Mouse (Mus musculus) thymus, adult 2 months (tissue): ENCODE measurements around the gene Sept9. TPM values are rescaled to one million over a fixed set of nuclear protein-coding genes. Genes with fewer than 3 reads are reported as not detected.

Experiments used
- DNase-seq: peaks from one replicate; pipeline ENCODE4 v3.0.0; 2021
- H3K27ac ChIP-seq: fragments of 200-500 bp; 2 replicates; pipeline ENCODE4 v1.5.1; 2012; ENCODE audit warnings: low read length, control low read depth; ENCODE audit not compliant: control insufficient read depth, insufficient read depth
- H3K27me3 ChIP-seq: fragments of 200-500 bp; 2 replicates; pipeline ENCODE4 v1.6.1; 2012; ENCODE audit warnings: mild to moderate bottlenecking, low read length, moderate library complexity, mixed read lengths; ENCODE audit not compliant: control insufficient read depth, insufficient read depth
- H3K36me3 ChIP-seq: fragments of 200-500 bp; 2 replicates; pipeline ENCODE4 v1.6.1; 2012; ENCODE audit warnings: mild to moderate bottlenecking, low read length, moderate library complexity; ENCODE audit not compliant: control insufficient read depth, insufficient read depth
- H3K4me1 ChIP-seq: fragments of 200-500 bp; replicated peaks from 2 replicates; pipeline ENCODE4 v1.6.1; 2012; ENCODE audit warnings: low read length; ENCODE audit not compliant: control insufficient read depth, insufficient read depth
- H3K4me3 ChIP-seq: fragments of 200-500 bp; 2 replicates; pipeline ENCODE4 v1.5.1; 2012; ENCODE audit warnings: mild to moderate bottlenecking, low read length, control low read depth, moderate library complexity; ENCODE audit not compliant: control insufficient read depth, insufficient read depth
- CTCF ChIP-seq: fragments of 200-500 bp; IDR thresholded peaks from 2 replicates; pipeline ENCODE4 v1.5.1; 2012; ENCODE audit warnings: mild to moderate bottlenecking, control low read depth, low read length, moderate library complexity, borderline replicate concordance; ENCODE audit not compliant: control insufficient read depth, poor library complexity, insufficient read depth; ENCODE audit errors: extremely low read depth
- POLR2A ChIP-seq: fragments of 200-500 bp; IDR thresholded peaks from 2 replicates; pipeline ENCODE4 v1.6.1; 2012; ENCODE audit warnings: mild to moderate bottlenecking, low read length, control low read depth, moderate library complexity; ENCODE audit not compliant: control insufficient read depth, poor library complexity, insufficient read depth; ENCODE audit errors: extremely low read depth
- WGBS: fragments of 180-500 bp; shearing (Covaris S2); methylation state at CpG from one replicate; pipeline ENCODE4 v1.1.7; 2018; 5-methylcytosine and 5-hydroxymethylcytosine counted together
- polyA plus RNA-seq: library from polyadenylated mRNA; depleted of rRNA; stranded (reverse); fragments of >200 nt; gene quantifications from 2 replicates; pipeline ENCODE4 v1.2.3, GENCODE M21; 2012; rRNA removed

Gene Sept9
- polyA plus RNA-seq = 113 and 139 TPM in 2 replicates

DNA sequence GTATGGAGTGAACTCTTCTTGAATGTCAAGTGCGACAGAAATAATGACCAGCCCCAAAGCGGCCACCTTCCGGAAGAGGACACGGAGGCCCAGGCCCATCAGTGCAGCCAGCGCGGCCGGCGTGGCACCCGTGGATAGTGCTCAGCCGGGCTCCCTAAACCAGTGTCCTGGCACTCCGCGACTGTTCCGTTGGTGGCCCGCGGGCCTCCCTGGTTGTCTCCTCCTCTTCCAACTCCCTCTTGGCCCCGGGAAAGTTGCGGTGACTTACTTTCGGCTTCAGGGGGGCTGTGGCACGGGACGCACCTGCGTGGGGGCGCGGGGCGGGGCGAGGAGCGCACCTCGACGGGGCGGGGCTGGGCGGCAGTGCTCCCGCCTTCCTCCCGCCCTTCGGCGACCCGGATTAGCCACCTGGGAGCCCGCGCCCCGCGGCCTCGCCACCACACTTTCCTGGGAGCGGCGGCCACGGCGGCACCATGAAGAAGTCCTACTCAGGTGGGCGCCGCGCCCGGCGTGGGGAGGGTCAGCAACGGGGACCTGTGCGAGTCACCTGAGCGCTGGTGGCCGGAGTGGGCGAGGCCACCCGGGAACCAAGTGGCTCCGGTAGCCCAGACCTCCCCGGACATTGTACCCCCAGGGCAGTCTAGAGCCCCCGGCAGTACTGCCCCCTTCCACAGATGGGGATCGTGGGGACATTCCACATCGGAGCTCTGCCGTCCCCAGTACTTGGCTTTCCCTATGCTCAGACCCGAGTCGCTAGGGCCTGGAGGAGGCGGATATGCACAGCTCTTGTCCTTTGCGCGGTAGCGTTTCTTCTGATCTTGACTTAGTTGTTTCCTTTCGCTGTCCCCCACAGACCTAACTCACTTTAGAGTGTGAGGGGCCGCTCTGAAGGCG is at the start of gene Sept9:
TSS of gene Sept9 (plus strand) at position 380 of the 894 bp plus-strand sequence.
- Histone ChIP-seq H3K27me3 (no peaks in the 10 kb centered on the region), H3K27ac (no peak within 1 kb of the TSS; the same call in 1 of the 2 replicates), H3K4me1 (peaks cover 18% of the 10 kb centered on the region), H3K36me3 (no peaks in the 10 kb centered on the region), H3K4me3 (peak within 1 kb of the TSS; percentile 80)
- peak; percentile 68 for DNase-seq
- WGBS = 8% methylated on average over 70 of the region's 70 CpGs
- TF ChIP-seq CTCF = no peak; the same call in 1 of the 2 replicates
- no peak for TF ChIP-seq POLR2A

GRCm38 (mm10) chr11:117150467-117150966 is 48.9 kb upstream of the Sept9 start:
- DNase-seq = no peak
- Histone ChIP-seq H3K36me3 (peaks cover 56% of the 10 kb centered on the region), H3K4me3 (no peak overlapping the region), H3K27ac (no peak overlapping the region), H3K4me1 (no peaks in the 10 kb centered on the region), H3K27me3 (no peaks in the 10 kb centered on the region)
- no peak for TF ChIP-seq POLR2A
- no peak for TF ChIP-seq CTCF
- WGBS = 85% methylated on average over 9 of the region's 9 CpGs

DNA sequence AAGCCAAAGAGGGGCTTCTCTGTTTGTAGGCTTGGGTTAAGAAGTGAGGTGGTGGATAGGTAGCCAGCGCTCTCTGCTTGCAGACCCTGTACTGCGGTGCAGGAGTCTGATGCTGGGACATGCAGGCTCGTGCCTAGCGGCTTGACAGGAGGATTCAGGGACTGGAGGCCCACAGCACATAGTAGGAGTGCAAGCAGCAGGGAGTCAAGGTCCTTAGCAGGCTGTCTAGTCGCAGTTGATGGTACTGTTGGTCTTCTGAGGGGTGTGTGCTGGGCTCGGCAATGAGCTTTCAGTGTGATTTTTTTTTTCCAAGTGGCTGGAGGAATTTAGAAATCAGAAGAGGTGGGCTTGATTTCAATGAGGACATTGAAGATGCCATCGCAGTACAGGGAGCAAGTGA is 48.0 kb upstream of the Sept9 start:
- TF ChIP-seq CTCF (no peak), POLR2A (no peak)
- DNase-seq = no peak
- Histone ChIP-seq H3K4me1 (no peaks in the 10 kb centered on the region), H3K27me3 (no peaks in the 10 kb centered on the region), H3K27ac (no peak overlapping the region), H3K4me3 (no peak overlapping the region), H3K36me3 (peaks cover 50% of the 10 kb centered on the region)
- 98% methylated on average over 7 of the region's 7 CpGs for WGBS

DNA sequence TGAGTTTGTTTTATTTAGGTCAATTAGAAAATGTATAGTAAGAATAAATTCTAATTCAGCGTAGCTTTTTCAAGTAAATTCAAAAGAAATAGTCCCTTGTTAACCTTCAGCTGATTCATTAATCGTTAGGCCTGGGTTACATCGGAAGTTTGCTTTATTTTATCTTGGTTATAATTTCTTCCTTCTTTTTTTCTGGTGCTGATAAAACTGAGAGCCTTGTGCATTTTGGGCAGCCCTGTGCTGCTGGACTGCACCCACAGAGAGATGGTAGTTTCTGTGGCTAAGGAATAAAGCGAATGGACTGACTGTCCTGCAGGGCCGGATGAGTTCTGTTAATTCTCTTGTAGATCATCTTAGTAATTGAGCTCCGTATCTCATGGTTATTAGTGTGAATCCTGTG is 46.9 kb upstream of the Sept9 start:
- no peak for TF ChIP-seq CTCF
- no peak for TF ChIP-seq POLR2A
- Histone ChIP-seq H3K4me1 (no peaks in the 10 kb centered on the region), H3K4me3 (no peak overlapping the region), H3K27me3 (no peaks in the 10 kb centered on the region), H3K27ac (no peak overlapping the region), H3K36me3 (peaks cover 52% of the 10 kb centered on the region)
- DNase-seq = no peak
- 97% methylated on average over 6 of the region's 6 CpGs for WGBS

DNA sequence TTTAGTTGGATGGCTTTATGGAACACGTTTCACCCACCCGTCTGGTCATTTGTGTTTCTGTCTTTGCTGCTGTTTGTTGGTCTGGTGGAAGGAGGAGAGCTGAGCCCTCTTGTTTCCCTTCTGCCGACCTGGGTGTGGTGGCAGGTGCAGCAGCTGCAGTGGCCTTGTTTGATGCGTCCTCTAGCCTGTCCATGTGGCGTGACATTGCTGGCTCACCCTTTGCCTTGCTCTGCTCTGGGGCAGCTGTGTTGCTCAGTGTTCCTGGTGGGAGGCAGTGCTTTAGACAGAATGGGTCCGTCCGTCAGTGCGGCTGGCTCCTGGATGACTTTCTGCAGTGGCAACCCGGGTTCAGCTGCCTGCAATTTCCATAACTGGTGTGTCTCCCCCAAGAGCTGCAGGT is 45.9 kb upstream of the Sept9 start:
- H3K27ac ChIP-seq = no peak overlapping the region
- peaks cover 44% of the 10 kb centered on the region for H3K36me3 ChIP-seq
- TF ChIP-seq CTCF (no peak), POLR2A (no peak)
- 94% methylated on average over 9 of the region's 9 CpGs for WGBS
- no peak for DNase-seq
- no peaks in the 10 kb centered on the region for H3K27me3 ChIP-seq
- no peak overlapping the region for H3K4me3 ChIP-seq
- no peaks in the 10 kb centered on the region for H3K4me1 ChIP-seq

- Histone ChIP-seq H3K36me3 (peaks cover 37% of the 10 kb centered on the region), H3K27me3 (no peaks in the 10 kb centered on the region), H3K4me3 (no peak overlapping the region), H3K27ac (no peak overlapping the region), H3K4me1 (no peaks in the 10 kb centered on the region)
- TF ChIP-seq CTCF (no peak), POLR2A (no peak)
- DNase-seq = no peak
- WGBS = 90% methylated on average over 7 of the region's 7 CpGs
These were observed 45.2 kb upstream of the Sept9 start for GRCm38 (mm10) chr11:117154088-117154815.
